Mouse (Mus musculus) kidney, embryonic 16.5 days (tissue): Measurements from ENCODE around the gene Atxn7l1. TPM values are rescaled to one million over a fixed set of nuclear protein-coding genes. Genes with fewer than 3 reads are reported as not detected.
A peak's percentile ranks its signal among the peaks of the same experiment; 100 is the strongest.

Experiments used
- ATAC-seq: fragments of 200-750 bp; cut with Nextera tagmentation; 2 replicates; pipeline ENCODE4 v1.8.0; 2017; ENCODE audit warnings: moderate TSS enrichment; ENCODE audit not compliant: low FRiP score, low TSS enrichment
- H3K27ac ChIP-seq: fragments of 300-500 bp; sonication (generic); 2 replicates; pipeline ENCODE4 v1.5.1; 2014; ENCODE audit warnings: low read length
- H3K27me3 ChIP-seq: fragments of 300-500 bp; sonication (generic); 2 replicates; pipeline ENCODE4 v1.6.1; 2014; ENCODE audit warnings: low read length, control low read depth, mixed read lengths; ENCODE audit not compliant: insufficient read depth
- H3K36me3 ChIP-seq: fragments of 300-500 bp; sonication (generic); 2 replicates; pipeline ENCODE4 v1.6.1; 2014; ENCODE audit warnings: low read length, control low read depth, mixed read lengths; ENCODE audit not compliant: insufficient read depth
- H3K4me1 ChIP-seq: fragments of 300-500 bp; sonication (generic); 2 replicates; pipeline ENCODE4 v1.6.1; 2014; ENCODE audit warnings: low read length, control low read depth, mixed read lengths; ENCODE audit not compliant: insufficient read depth
- H3K4me2 ChIP-seq: fragments of 300-500 bp; sonication (generic); replicated peaks from 2 replicates; pipeline ENCODE4 v1.6.1; 2014; ENCODE audit warnings: low read depth, low read length
- H3K4me3 ChIP-seq: fragments of 300-500 bp; sonication (generic); 2 replicates; pipeline ENCODE4 v1.5.1; 2014; ENCODE audit warnings: mild to moderate bottlenecking, low read length
- H3K9ac ChIP-seq: fragments of 300-500 bp; sonication (generic); replicated peaks from 2 replicates; pipeline ENCODE4 v1.6.1; 2014; ENCODE audit warnings: low read length
- H3K9me3 ChIP-seq: fragments of 300-500 bp; sonication (generic); 2 replicates; pipeline ENCODE4 v1.6.1; 2016; ENCODE audit warnings: low read length, control low read depth
- WGBS: fragments of 180-500 bp; shearing (Covaris S2); extraction: QIAGEN DNeasy Blood & Tissue Kit; methylation state at CpG from one replicate; pipeline ENCODE4 v1.1.7; 2014; 5-methylcytosine and 5-hydroxymethylcytosine counted together
- polyA plus RNA-seq: library from polyadenylated mRNA; unstranded; fragments of >200 nt; fragmentation: Nextera tagmentation; extraction: Ambion mirVana; gene quantifications from 2 replicates; pipeline ENCODE4 v1.2.1, GENCODE M21; 2015

Gene Atxn7l1
- polyA plus RNA-seq, 1 experiment from 2014 or later, result 9.9 TPM

GRCm38 (mm10) chr12:33210856-33211255, 63.4 kb downstream of the Atxn7l1 start:
- Histone ChIP-seq H3K4me3 (no peak overlapping the region), H3K27ac (no peak overlapping the region), H3K4me2 (no peak overlapping the region), H3K36me3 (no peaks in the 10 kb centered on the region), H3K9me3 (no peaks in the 10 kb centered on the region), H3K9ac (no peak overlapping the region), H3K4me1 (no peaks in the 10 kb centered on the region), H3K27me3 (no peaks in the 10 kb centered on the region)
- ATAC-seq, result no peak
- 66% methylated on average over 4 of the region's 4 CpGs for WGBS

- no peaks in the 10 kb centered on the region for H3K36me3 ChIP-seq
- H3K27me3 ChIP-seq, result no peaks in the 10 kb centered on the region
- H3K4me1 ChIP-seq, result peaks cover 9% of the 10 kb centered on the region; the same call in 1 of the 2 replicates
- no peak overlapping the region for H3K27ac ChIP-seq
- no peaks in the 10 kb centered on the region for H3K9me3 ChIP-seq
- ATAC-seq, result no peak
- WGBS, result 84% methylated on average over 9 of the region's 9 CpGs
- no peak overlapping the region for H3K4me2 ChIP-seq
- no peak overlapping the region for H3K4me3 ChIP-seq
- H3K9ac ChIP-seq, result no peak overlapping the region
Measured at GRCm38 (mm10) chr12:33218215-33218859, 70.8 kb downstream of the Atxn7l1 start.

DNA sequence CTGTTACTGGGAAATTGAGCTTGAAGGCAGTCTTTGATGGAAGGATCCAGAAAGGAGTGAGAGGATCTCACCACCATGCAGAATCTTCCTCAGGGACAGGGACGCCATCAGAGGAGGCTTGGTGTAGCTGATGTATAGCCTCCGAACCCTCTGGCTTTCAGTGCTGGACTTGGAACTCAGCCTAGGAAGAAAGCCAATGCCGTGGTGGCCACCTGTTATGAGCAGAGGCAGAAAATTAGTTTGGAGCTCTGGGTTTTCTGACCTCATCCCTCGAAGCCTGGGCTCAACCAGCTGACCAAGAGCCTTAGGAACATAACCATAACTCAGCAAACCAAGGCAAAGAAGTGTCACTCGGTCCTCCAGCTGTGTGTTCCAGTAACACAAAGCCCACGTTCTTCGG, 71.9 kb downstream of the Atxn7l1 start:
- Histone ChIP-seq H3K27me3 (no peaks in the 10 kb centered on the region), H3K9me3 (no peaks in the 10 kb centered on the region), H3K4me2 (no peak overlapping the region), H3K9ac (no peak overlapping the region), H3K27ac (no peak overlapping the region), H3K4me3 (no peak overlapping the region), H3K4me1 (peaks cover 9% of the 10 kb centered on the region; the same call in 1 of the 2 replicates), H3K36me3 (no peaks in the 10 kb centered on the region)
- 82% methylated on average over 7 of the region's 7 CpGs for WGBS
- ATAC-seq, result no peak

- H3K9me3 ChIP-seq, result no peaks in the 10 kb centered on the region
- H3K27me3 ChIP-seq, result no peaks in the 10 kb centered on the region
- no peak overlapping the region for H3K9ac ChIP-seq
- H3K4me2 ChIP-seq, result no peak overlapping the region
- H3K36me3 ChIP-seq, result no peaks in the 10 kb centered on the region
- no peak for ATAC-seq
- no peak overlapping the region for H3K4me3 ChIP-seq
- WGBS, result 75% methylated on average over 4 of the region's 5 CpGs
- no peak overlapping the region for H3K27ac ChIP-seq
- peaks cover 9% of the 10 kb centered on the region; the same call in 1 of the 2 replicates for H3K4me1 ChIP-seq
Measured at GRCm38 (mm10) chr12:33220081-33220480, 72.6 kb downstream of the Atxn7l1 start.

DNA sequence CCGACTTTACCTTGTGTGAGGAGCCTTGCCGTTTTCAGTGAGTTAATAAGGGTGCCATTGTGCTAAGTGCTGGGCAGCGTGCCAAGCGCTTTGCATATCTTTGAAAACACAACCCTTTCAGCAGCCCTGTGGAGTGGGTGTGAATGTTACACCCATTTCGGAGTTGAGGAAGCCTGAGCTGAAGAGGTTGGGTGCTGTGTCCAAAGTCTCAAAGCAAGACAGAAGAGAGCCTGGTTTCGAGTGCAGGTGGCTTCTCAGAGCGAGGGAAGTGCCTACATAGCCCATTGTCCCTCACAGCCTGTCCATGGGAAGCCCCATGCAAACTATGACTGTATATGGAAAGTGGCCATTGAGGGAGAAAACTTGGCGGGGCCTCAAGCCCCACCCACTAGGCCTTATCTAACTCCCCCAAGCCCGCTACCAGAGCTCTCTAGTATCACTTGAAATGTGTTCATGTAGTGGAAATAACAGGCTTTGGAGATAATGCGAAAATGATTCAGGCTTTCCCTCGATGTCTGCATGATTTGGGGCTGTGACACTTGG, 73.1 kb downstream of the Atxn7l1 start:
- ATAC-seq, result 0 out of 2 replicates have a peak, but pooled peaks have one; percentile 39
- H3K4me2 ChIP-seq, result no peak overlapping the region
- WGBS, result 71% methylated on average over 11 of the region's 11 CpGs

GRCm38 (mm10) chr12:33222187-33222586, 74.7 kb downstream of the Atxn7l1 start:
- Histone ChIP-seq H3K36me3 (no peaks in the 10 kb centered on the region), H3K4me2 (no peak overlapping the region), H3K27me3 (no peaks in the 10 kb centered on the region), H3K4me3 (no peak overlapping the region), H3K9me3 (no peaks in the 10 kb centered on the region), H3K9ac (no peak overlapping the region), H3K27ac (no peak overlapping the region), H3K4me1 (peaks cover 9% of the 10 kb centered on the region; the same call in 1 of the 2 replicates)
- WGBS, result 61% methylated on average over 7 of the region's 7 CpGs
- no peak for ATAC-seq

More for the DNA sequence above, 73.1 kb downstream of the Atxn7l1 start:
- Histone ChIP-seq H3K27me3 (no peaks in the 10 kb centered on the region), H3K36me3 (no peaks in the 10 kb centered on the region), H3K27ac (no peak overlapping the region), H3K4me1 (peaks cover 9% of the 10 kb centered on the region; the same call in 1 of the 2 replicates), H3K4me3 (no peak overlapping the region), H3K9ac (no peak overlapping the region), H3K9me3 (no peaks in the 10 kb centered on the region)

- Histone ChIP-seq H3K27ac (no peak overlapping the region), H3K27me3 (no peaks in the 10 kb centered on the region), H3K9ac (no peak overlapping the region), H3K4me1 (peaks cover 9% of the 10 kb centered on the region; the same call in 1 of the 2 replicates), H3K36me3 (no peaks in the 10 kb centered on the region), H3K4me2 (no peak overlapping the region), H3K4me3 (no peak overlapping the region), H3K9me3 (no peaks in the 10 kb centered on the region)
- no peak for ATAC-seq
- 58% methylated on average over 11 of the region's 11 CpGs for WGBS
Measured at GRCm38 (mm10) chr12:33225117-33225541, 77.6 kb downstream of the Atxn7l1 start.

DNA sequence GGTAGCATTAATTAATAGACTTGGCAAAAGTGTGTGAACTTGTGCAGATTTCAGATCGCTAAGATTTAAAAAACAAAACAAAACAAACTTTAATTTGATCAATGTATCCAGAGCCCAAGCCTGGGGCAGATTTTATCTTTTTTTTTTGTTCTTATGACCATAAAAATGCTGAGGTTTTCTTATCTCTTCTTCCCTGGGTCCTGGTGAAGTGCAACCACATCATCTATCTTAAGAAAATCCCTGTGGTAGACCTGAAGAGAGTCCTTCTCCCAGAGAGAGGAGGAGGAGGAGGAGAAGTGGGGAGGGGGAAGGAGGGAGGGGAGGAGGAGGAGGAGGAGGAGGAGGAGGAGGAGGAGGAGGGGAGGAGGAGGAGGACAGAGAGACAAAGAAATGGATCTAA, 78.5 kb downstream of the Atxn7l1 start:
- no peak for ATAC-seq
- 80% methylated on average over 1 of the region's 1 CpGs for WGBS
- H3K4me3 ChIP-seq, result no peak overlapping the region
- no peaks in the 10 kb centered on the region for H3K9me3 ChIP-seq
- no peaks in the 10 kb centered on the region for H3K27me3 ChIP-seq
- H3K4me1 ChIP-seq, result 0 out of 2 replicates have a peak, but pooled peaks cover under 1% of the 10 kb centered on the region
- no peak overlapping the region for H3K9ac ChIP-seq
- H3K36me3 ChIP-seq, result no peaks in the 10 kb centered on the region
- H3K4me2 ChIP-seq, result no peak overlapping the region
- no peak overlapping the region for H3K27ac ChIP-seq

DNA sequence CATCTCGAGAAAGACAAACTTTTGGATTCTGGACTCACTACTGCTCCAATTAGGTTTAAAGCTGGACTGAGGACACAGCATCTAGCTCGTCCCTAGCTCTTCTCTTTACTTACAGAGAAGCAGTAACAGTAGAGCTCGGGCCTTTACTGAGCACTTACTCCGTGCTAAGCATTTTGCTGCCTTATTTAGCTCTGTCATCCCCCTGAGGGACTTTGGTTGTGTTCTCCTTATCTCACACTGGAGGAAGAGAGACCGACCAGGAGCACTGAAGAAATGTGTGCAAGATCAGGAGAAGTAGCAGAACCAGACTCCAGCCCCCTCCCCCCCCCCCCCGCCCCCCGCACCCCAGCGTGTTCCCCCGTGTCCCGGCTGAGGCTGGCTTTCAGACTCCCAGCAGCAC, 79.1 kb downstream of the Atxn7l1 start:
- Histone ChIP-seq H3K27me3 (no peaks in the 10 kb centered on the region), H3K4me2 (no peak overlapping the region), H3K27ac (no peak overlapping the region), H3K9ac (no peak overlapping the region), H3K4me3 (no peak overlapping the region), H3K9me3 (no peaks in the 10 kb centered on the region), H3K4me1 (no peaks in the 10 kb centered on the region), H3K36me3 (no peaks in the 10 kb centered on the region)
- 67% methylated on average over 7 of the region's 10 CpGs for WGBS
- no peak for ATAC-seq

DNA sequence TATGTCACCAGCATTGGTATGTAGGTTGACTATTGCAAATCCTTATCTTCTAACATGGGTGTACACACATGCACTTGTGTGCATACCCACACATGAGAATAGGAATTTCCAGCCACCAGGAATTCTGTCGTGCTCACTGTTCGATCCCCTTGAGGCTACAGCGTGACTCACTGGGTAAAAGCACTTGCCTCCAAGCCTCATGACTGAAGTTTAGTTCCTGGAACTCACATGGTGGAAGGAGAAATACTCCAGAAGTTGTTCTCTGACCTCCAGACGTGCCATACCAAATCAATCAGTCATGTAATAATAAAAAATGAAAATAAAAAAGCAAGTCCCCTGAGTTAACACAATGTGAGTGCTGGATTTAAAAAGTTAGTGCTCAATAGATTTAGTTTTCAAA, 87.8 kb downstream of the Atxn7l1 start:
- no peaks in the 10 kb centered on the region for H3K27me3 ChIP-seq
- peaks cover 4% of the 10 kb centered on the region; the same call in 1 of the 2 replicates for H3K4me1 ChIP-seq
- H3K27ac ChIP-seq, result no peak overlapping the region
- 0 out of 2 replicates have a peak, but pooled peaks cover 4% of the 10 kb centered on the region for H3K9me3 ChIP-seq
- H3K9ac ChIP-seq, result no peak overlapping the region
- WGBS, result 66% methylated on average over 4 of the region's 4 CpGs
- ATAC-seq, result no peak
- H3K4me2 ChIP-seq, result no peak overlapping the region
- no peak overlapping the region for H3K4me3 ChIP-seq
- no peaks in the 10 kb centered on the region for H3K36me3 ChIP-seq
